Mouse (Mus musculus) G1E (cell line): ENCODE results near the gene Kmt5c. TPM values are rescaled to one million over a fixed set of nuclear protein-coding genes. Genes with fewer than 3 reads are reported as not detected.

Experiments used
- ATAC-seq: 2 replicates; pipeline ENCODE4 v1.8.0; 2016; ENCODE audit warnings: mild to moderate bottlenecking; ENCODE audit not compliant: insufficient number of reproducible peaks, poor library complexity, low FRiP score, severe bottlenecking; ENCODE audit errors: extremely low read depth
- DNase-seq: peaks from one replicate; pipeline ENCODE4 v3.0.0; 2012; ENCODE audit warnings: low spot score
- H3K27me3 ChIP-seq: 2 replicates; pipeline ENCODE4 v1.6.1; 2012; ENCODE audit warnings: mild to moderate bottlenecking, low read length, inconsistent platforms; ENCODE audit not compliant: insufficient read depth
- H3K36me3 ChIP-seq: replicated peaks from 2 replicates; pipeline ENCODE3; 2012; ENCODE audit warnings: mild to moderate bottlenecking, inconsistent platforms
- H3K4me1 ChIP-seq: 2 replicates; pipeline ENCODE4 v1.6.1; 2012; ENCODE audit warnings: low read depth, low read length, inconsistent platforms, mixed read lengths; ENCODE audit not compliant: insufficient read depth
- H3K4me3 ChIP-seq: 2 replicates; pipeline ENCODE4 v1.5.1; 2012; ENCODE audit warnings: low read depth, mild to moderate bottlenecking, inconsistent platforms, low read length, moderate library complexity, mixed read lengths
- H3K9me3 ChIP-seq: replicated peaks from 2 replicates; pipeline ENCODE4 v1.6.1; 2012; ENCODE audit warnings: inconsistent platforms
- CTCF ChIP-seq: IDR thresholded peaks from 2 replicates; pipeline ENCODE4 v1.5.1; 2012; ENCODE audit warnings: low read depth, low read length, inconsistent platforms, mixed read lengths
- GATA1 ChIP-seq: IDR thresholded peaks from 2 replicates; pipeline ENCODE4 v1.6.1; 2012; ENCODE audit warnings: borderline replicate concordance, low read length, inconsistent platforms, mixed read lengths
- GATA2 ChIP-seq: IDR thresholded peaks from 2 replicates; pipeline ENCODE4 v1.6.1; 2012; ENCODE audit warnings: low read depth, low read length, inconsistent platforms, borderline replicate concordance
- POLR2AphosphoS5 ChIP-seq: IDR thresholded peaks from 2 replicates; pipeline ENCODE4 v1.6.1; 2012; ENCODE audit warnings: low read depth, low read length, inconsistent platforms; ENCODE audit not compliant: insufficient replicate concordance
- TAL1 ChIP-seq: conservative IDR thresholded peaks from 2 replicates; pipeline ENCODE4 v1.6.1; 2012; ENCODE audit warnings: low read depth, low read length, inconsistent platforms, mixed read lengths
- polyA plus RNA-seq: library from polyadenylated mRNA; stranded (reverse); fragments of >175 nt; gene quantifications from 2 replicates; pipeline ENCODE4 v1.2.3, GENCODE M21; 2012
- total RNA-seq, 2 experiments: library from RNA; stranded (forward) in 1 of 2; stranded (reverse) in 1 of 2; fragments of 200-1000 nt in 1 of 2; fragments of >200 nt in 1 of 2; fragmentation: Nextera tagmentation in 1 of 2; gene quantifications; 2 replicates each; pipeline ENCODE4 v1.2.3; 2014 to 2017

The Kmt5c gene
- total and polyA plus RNA-seq, 3 experiments: 34.8 to 232 (median 108) TPM

DNA sequence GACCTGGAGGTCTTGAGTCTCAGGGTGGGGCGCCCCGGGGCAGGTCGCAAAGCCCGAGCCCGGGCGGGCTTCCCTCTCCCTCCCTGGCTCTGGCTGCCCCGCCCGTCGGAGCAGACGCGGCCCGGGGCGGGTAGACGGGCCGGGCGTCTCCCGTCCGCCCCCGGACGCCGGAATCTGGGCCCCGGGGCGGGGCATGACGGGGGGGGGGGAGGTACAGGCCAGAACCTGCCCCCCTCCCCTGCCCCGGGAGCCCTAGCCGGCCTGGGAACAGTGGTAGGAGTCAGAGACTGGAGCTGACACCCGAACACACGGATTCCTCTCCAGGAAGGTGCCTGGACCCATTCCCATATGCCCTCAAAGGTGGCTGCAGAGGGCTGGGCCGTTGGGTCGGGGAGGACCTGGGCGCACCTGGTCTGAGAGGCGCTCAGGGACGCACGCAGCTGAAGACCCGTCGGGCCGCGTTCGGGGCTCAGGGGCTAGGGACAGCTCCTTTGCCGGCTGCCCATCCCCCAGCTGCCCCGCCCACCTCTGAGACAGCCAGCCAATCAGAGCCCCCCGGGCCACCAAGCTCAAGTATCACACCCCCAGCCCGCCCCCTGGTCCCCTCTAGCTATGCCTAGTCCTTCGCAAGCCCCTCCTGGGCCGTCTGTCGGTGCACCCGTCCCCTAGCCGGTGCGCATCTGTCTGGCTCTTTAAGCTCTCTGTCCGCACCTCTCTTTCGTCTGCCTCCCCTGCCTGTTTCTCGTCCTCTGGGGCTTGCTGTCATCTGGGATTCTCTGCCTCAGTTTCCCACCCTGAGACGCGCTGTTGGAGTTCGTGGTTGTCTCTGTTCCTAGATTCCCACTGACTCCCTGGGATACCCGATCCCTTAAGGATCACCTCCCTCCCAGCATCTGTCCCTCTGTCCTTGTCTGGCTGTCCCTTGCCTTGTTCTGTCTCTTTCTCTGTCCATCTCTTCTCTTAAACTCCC, 37.2 kb downstream of the Kmt5c start:
- Histone ChIP-seq H3K4me1 (peaks cover 50% of the 10 kb centered on the region), H3K36me3 (no peaks in the 10 kb centered on the region), H3K27me3 (peaks cover 47% of the 10 kb centered on the region), H3K9me3 (no peaks in the 10 kb centered on the region), H3K4me3 (peak overlapping the region; percentile 63; the same call in 1 of the 2 replicates)
- TF ChIP-seq GATA1: no peak
- TF ChIP-seq POLR2AphosphoS5: no peak
- no peak for TF ChIP-seq GATA2
- DNase-seq (no peak), ATAC-seq (no peak)

- ATAC-seq (no peak), DNase-seq (no peak)
- TF ChIP-seq CTCF (no peak), GATA1 (no peak), POLR2AphosphoS5 (no peak), GATA2 (no peak), TAL1 (no peak)
- no peak overlapping the region for H3K4me3 ChIP-seq
- H3K36me3 ChIP-seq: peaks cover 2% of the 10 kb centered on the region
- peaks cover 47% of the 10 kb centered on the region for H3K27me3 ChIP-seq
- peaks cover 59% of the 10 kb centered on the region for H3K4me1 ChIP-seq
- H3K9me3 ChIP-seq: no peaks in the 10 kb centered on the region
Measured at GRCm38 (mm10) chr7:4777851-4778637, 38.1 kb downstream of the Kmt5c start.

DNA sequence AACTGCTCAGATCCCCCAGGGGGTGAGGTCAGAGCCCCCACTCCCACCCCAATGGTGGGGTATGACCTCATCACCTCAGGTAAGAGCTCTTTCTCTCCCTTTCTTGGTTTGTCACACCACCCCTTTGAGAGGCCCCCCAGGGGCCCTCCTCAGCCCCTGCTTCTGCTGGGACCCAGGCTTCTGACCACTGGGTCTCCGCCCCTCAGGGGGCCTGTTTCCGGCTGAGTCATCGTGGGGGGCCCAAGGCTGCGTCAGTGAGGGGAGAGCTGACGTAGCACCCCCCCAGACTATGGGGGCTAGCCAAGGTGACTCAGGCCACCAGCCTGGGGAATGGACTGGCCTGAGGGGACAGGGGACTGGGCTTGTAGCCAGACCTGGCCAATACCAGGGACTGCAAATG, 40.0 kb downstream of the Kmt5c start:
- peak overlapping the region; percentile 2; the same call in 1 of the 2 replicates for H3K4me3 ChIP-seq
- H3K4me1 ChIP-seq: peaks cover 78% of the 10 kb centered on the region
- peaks cover 20% of the 10 kb centered on the region for H3K36me3 ChIP-seq
- no peaks in the 10 kb centered on the region for H3K9me3 ChIP-seq
- H3K27me3 ChIP-seq: peaks cover 35% of the 10 kb centered on the region
- DNase-seq: no peak
- ATAC-seq: no peak
- TF ChIP-seq GATA2: no peak
- TF ChIP-seq GATA1: no peak
- TF ChIP-seq POLR2AphosphoS5: no peak
- no peak for TF ChIP-seq TAL1
- no peak for TF ChIP-seq CTCF

GRCm38 (mm10) chr7:4782130-4782529, 42.2 kb downstream of the Kmt5c start:
- Histone ChIP-seq H3K4me1 (peaks cover 88% of the 10 kb centered on the region), H3K36me3 (peaks cover 41% of the 10 kb centered on the region), H3K9me3 (no peaks in the 10 kb centered on the region), H3K27me3 (peaks cover 14% of the 10 kb centered on the region), H3K4me3 (no peak overlapping the region)
- no peak for ATAC-seq
- TF ChIP-seq POLR2AphosphoS5 (no peak), TAL1 (no peak), GATA2 (no peak), GATA1 (no peak), CTCF (no peak)
- DNase-seq: no peak

GRCm38 (mm10) chr7:4782759-4783158, 42.8 kb downstream of the Kmt5c start, which contains the start of the genes Il11 and Tmem190:
Gene Il11, minus strand, starts transcription at chr7:4782859.
Gene Tmem190, plus strand, starts transcription at chr7:4782937.
- ATAC-seq: no peak
- H3K4me3 ChIP-seq: peak within 1 kb of the TSS; percentile 37; the same call in 1 of the 2 replicates
- peaks cover 8% of the 10 kb centered on the region for H3K27me3 ChIP-seq
- H3K36me3 ChIP-seq: peaks cover 47% of the 10 kb centered on the region
- no peak for DNase-seq
- H3K4me1 ChIP-seq: peaks cover 89% of the 10 kb centered on the region
- no peaks in the 10 kb centered on the region for H3K9me3 ChIP-seq
- no peak for TF ChIP-seq GATA1
- TF ChIP-seq CTCF: no peak

GRCm38 (mm10) chr7:4783667-4784268, 43.9 kb downstream of the Kmt5c start:
- 0 out of 2 replicates have a peak, but pooled peaks cover under 1% of the 10 kb centered on the region for H3K27me3 ChIP-seq
- H3K4me3 ChIP-seq: peak overlapping the region; percentile 37; the same call in 1 of the 2 replicates
- DNase-seq: peak; percentile 74
- peak; percentile 70 for ATAC-seq
- peaks cover 90% of the 10 kb centered on the region for H3K4me1 ChIP-seq
- no peaks in the 10 kb centered on the region for H3K9me3 ChIP-seq
- TF ChIP-seq TAL1 (peak; percentile 64; the same call in 1 of the 2 replicates), GATA1 (no peak)
- peaks cover 48% of the 10 kb centered on the region for H3K36me3 ChIP-seq
